Mouse (Mus musculus): ENCODE measurements around the gene Glra1. TPM values are rescaled to one million over a fixed set of nuclear protein-coding genes. Genes with fewer than 3 reads are reported as not detected.

The Glra1 gene
- total RNA-seq, 2 experiments from 2014 or later = 0.89 to 1.4 TPM

DNA sequence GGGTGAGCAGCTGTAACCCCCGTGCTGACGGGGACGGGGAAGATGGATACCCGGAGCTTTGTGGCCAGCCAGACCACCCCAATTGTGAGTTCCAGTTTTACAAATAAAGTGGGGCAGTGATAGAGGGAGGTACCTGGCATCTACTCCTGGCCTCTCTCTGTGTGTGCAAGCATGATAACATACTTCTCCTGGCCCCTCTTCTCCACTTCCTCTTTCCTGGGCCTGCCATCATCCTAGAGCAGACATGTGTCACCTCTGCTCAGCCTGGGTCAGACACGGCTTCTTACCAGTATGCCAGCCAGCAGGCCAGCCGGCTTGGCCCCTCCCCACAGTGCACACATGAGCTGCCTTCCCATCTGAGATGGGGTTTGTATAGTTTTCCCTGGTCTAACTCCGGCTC lies 77.3 kb downstream of the Glra1 start:
- DNase-seq (ENCODE audit: low spot score in 2 of 2) = no peak
- intact Hi-C loops (cut with DNase I) = no loop called here

- intact Hi-C loops (cut with DNase I) = loop anchor here (2.0 to 5.0 kb wide), 2 partner anchors 473 to 590 kb away; no protein-coding TSS in a partner anchor
- peak; percentile 62 to 80 for DNase-seq (ENCODE audit: low spot score in 2 of 2)
Measured at GRCm38 (mm10) chr11:55518806-55519674, 89.0 kb downstream of the Glra1 start.

DNA sequence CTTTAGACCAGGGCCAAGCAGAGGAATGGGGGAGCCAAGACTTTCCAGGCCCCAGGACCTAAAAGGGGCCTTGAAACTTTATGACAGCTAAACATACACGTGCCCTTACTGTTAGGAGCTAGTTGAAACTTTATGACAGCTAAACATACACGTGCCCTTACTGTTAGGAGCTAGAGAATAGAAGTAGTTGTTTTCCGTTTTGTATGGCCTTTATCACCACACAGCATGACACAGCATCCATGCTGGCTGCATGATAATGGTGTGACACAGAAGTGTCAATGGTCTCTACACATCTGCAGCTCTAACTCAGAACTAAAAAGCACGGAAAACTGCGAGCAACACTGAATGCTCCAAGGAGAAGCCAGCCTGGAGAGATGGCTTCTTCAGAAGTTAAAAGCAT lies 90.3 kb downstream of the Glra1 start:
- intact Hi-C loops (cut with DNase I) = loop anchor here (2.0 to 5.0 kb wide), 2 partner anchors 475 to 591 kb away; no protein-coding TSS in a partner anchor

GRCm38 (mm10) chr11:55511374-55511773 lies 96.6 kb downstream of the Glra1 start:
- intact Hi-C loops (cut with DNase I) = no loop called here
- DNase-seq (ENCODE audit: low spot score in 2 of 2) = no peak

More for the DNA sequence above, 90.3 kb downstream of the Glra1 start:
- DNase-seq (ENCODE audit: low spot score in 2 of 2) = no peak

GRCm38 (mm10) chr11:55505485-55505884 lies 102.5 kb downstream of the Glra1 start:
- intact Hi-C loops (cut with DNase I) = no loop called here
- DNase-seq (ENCODE audit: low spot score in 2 of 2) = no peak

GRCm38 (mm10) chr11:55502886-55503285 lies 105.1 kb downstream of the Glra1 start:
- intact Hi-C loops (cut with DNase I) = no loop called here
- DNase-seq (ENCODE audit: low spot score in 2 of 2) = no peak

GRCm38 (mm10) chr11:55501955-55502531 lies 106.0 kb downstream of the Glra1 start:
- intact Hi-C loops (cut with DNase I) = no loop called here
- no peak for DNase-seq (ENCODE audit: low spot score in 2 of 2)

- peak in 1 of 2 experiments; percentile 29 for DNase-seq (ENCODE audit: low spot score in 2 of 2)
Measured at GRCm38 (mm10) chr11:55497885-55498284, 110.1 kb downstream of the Glra1 start.

GRCm38 (mm10) chr11:55496158-55496557 lies 111.8 kb downstream of the Glra1 start:
- intact Hi-C loops (cut with DNase I) = no loop called here
- no peak for DNase-seq (ENCODE audit: low spot score in 2 of 2)

More at GRCm38 (mm10) chr11:55497885-55498284, 110.1 kb downstream of the Glra1 start:
- intact Hi-C loops (cut with DNase I) = no loop called here

DNA sequence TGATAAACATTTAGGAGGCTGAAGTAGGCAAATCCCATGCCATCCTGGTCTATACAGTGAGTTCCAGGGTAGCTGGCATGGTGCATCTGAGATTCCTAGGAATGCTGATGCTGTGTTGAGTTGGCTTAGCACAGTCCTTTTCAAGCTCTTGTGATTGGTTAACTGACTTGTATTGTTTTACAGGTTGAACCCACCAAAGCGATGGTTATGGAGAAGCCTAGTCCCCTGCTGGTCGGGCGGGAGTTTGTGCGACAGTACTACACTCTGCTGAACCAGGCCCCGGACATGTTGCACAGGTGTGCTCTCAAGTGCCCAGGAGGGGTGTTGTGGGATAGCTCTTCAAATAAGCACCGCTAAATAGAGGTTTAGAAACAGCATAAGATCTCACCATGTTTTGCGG lies 122.6 kb downstream of the Glra1 start:
- intact Hi-C loops (cut with DNase I) = no loop called here
- DNase-seq (ENCODE audit: low spot score in 2 of 2) = no peak

- intact Hi-C loops (cut with DNase I) = no loop called here
- DNase-seq (ENCODE audit: low spot score in 2 of 2) = no peak
Measured at GRCm38 (mm10) chr11:55473219-55473618, 134.8 kb downstream of the Glra1 start.

DNA sequence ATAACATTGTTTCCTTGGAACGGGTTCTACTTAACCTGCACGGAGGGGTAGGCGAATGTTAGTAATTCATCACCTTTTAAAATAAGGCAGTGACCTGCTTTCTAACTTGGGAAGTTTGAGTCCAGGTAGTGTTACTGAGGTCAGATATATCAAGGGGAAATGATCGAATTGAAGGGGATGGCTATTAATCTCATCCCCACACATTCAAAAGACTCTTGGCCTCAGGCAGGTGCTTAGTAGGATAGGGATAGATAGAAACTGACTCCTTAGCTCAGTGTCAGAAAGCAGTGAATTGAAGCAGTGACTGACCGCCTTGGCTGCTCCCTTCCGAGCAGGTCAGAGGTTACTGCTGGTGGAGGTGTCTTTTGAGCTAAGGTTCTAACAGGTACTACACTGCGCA lies 136.5 kb downstream of the Glra1 start:
- intact Hi-C loops (cut with DNase I) = no loop called here
- DNase-seq (ENCODE audit: low spot score in 2 of 2) = no peak

DNA sequence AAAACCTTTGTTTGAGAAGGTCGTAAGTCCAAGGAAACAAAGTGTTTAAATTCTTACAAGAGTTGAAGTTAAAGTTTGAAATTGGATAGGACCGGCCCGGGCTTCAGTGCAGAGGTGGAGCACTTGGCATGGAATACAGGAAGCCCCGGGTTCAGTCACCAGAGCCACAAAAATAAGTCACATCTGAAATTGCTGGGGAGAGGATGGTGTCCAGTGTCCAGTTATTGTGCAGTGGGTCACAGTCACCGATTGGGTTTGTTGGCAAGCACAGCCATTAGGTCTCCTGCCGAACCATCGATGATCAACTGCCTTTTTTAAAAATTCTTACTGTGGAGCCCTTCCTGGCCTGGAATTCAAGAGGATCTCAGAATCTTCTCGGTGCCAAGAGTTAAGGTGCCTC lies 137.2 kb downstream of the Glra1 start:
- DNase-seq (ENCODE audit: low spot score in 2 of 2) = no peak
- intact Hi-C loops (cut with DNase I) = no loop called here

GRCm38 (mm10) chr11:55469923-55470691 lies 137.9 kb downstream of the Glra1 start:
- DNase-seq (ENCODE audit: low spot score in 2 of 2) = peak; percentile 19 to 24

GRCm38 (mm10) chr11:55469048-55469843 lies 138.8 kb downstream of the Glra1 start, which contains the start of gene G3bp1:
Gene G3bp1 (plus strand): TSS chr11:55469685.
- intact Hi-C loops (cut with DNase I) = no loop called here

More at GRCm38 (mm10) chr11:55469923-55470691, 137.9 kb downstream of the Glra1 start:
- intact Hi-C loops (cut with DNase I) = no loop called here

GRCm38 (mm10) chr11:55468611-55469047 lies 139.4 kb downstream of the Glra1 start:
- intact Hi-C loops (cut with DNase I) = no loop called here

More at GRCm38 (mm10) chr11:55469048-55469843, 138.8 kb downstream of the Glra1 start, which contains the start of gene G3bp1:
- DNase-seq (ENCODE audit: low spot score in 2 of 2) = peak; percentile 100

DNA sequence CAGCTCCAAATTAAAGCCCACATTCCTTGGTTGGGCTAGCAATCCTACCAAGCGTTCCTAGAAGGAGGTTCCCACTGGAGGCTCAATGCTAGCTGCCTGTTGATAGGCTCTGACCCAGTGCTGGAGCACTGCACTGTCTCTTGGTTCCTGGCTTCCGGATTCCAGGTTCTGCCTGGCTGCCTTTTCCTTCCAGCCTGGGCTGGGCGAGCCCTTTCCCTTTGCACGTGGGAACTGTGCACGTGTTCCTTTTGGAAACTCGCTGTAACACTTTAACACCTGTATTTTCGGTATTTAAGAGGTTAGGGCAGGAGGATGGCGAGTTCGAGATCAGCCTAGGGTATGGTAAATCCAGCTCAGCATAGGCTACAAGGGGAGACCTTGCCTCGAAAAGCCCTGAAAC lies 140.0 kb downstream of the Glra1 start:
- intact Hi-C loops (cut with DNase I) = no loop called here
- DNase-seq (ENCODE audit: low spot score in 2 of 2) = no peak

More at GRCm38 (mm10) chr11:55468611-55469047, 139.4 kb downstream of the Glra1 start:
- DNase-seq (ENCODE audit: low spot score in 2 of 2) = no peak

- intact Hi-C loops (cut with DNase I) = no loop called here
- no peak for DNase-seq (ENCODE audit: low spot score in 2 of 2)
Measured at GRCm38 (mm10) chr11:55465177-55465576, 142.8 kb downstream of the Glra1 start.

DNA sequence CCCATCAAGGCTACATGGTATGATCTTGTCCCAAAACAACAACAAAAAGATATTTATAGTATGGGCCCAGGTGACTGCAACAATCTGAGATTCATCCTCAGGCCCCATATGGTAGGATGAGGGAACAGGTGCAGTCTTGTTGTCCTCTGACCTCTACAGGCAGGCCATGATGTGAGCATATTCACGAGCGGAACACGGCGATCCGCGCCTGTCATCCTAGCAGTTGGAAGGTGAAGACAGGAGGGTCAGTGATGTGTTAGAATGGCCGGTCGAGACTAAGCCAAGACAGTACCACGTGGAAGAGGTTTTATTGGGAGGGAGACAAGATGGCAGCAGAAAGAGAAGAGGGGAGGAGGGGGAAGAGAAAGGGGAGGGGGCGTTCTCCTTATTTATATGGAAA lies 143.3 kb downstream of the Glra1 start:
- no peak for DNase-seq (ENCODE audit: low spot score in 2 of 2)
- intact Hi-C loops (cut with DNase I) = no loop called here
